Comparison of ENCODE assay signal across 13 mouse cellular contexts in genomic region chr3:21820051-21820598, GRCm38 (mm10).
DNase-seq lines count a peak whose midpoint lies in the region; ATAC-seq and TF ChIP-seq lines count a peak whose summit lies in the region.
"Had no signal": no experiment of that assay in that cellular context is flagged by ENCODE, and none has a peak within 500 bp of the region (broad histone marks: within the 10 kb centered on the region; RNA-seq: fewer than 3 reads in every experiment).

No protein-coding gene starts in this region.

- H3K4me1 ChIP-seq in lung, embryonic 15.5 days = peaks cover 10% of the 10 kb centered on the region; the same call in 1 of the 2 replicates
- peaks cover 8% of the 10 kb centered on the region for H3K4me1 ChIP-seq in lung, adult 2 months (ENCODE audit: control insufficient read depth, insufficient read depth, low read length)
- peaks cover 34% of the 10 kb centered on the region for H3K4me1 ChIP-seq in heart, embryonic 13.5 days
- H3K4me1 ChIP-seq: limb, embryonic 12.5 days had no signal

- TF ChIP-seq CTCF in lung, adult 2 months (IDR thresholded peaks at IDR 0.05; ENCODE audit: insufficient read depth, low read length) = no peak

- WGBS in lung, embryonic 15.5 days = 33% methylated on average over 3 of the region's 3 CpGs
- 30% methylated on average over 3 of the region's 3 CpGs for WGBS in lung, adult 2 months
- 23% methylated on average over 3 of the region's 3 CpGs for WGBS in heart, embryonic 13.5 days

- H3K27ac ChIP-seq in lung, embryonic 15.5 days = no peak overlapping the region
- peak overlapping the region; percentile 56; the same call in 1 of the 2 replicates for H3K27ac ChIP-seq in heart, embryonic 13.5 days (replicated peaks)
- H3K27ac ChIP-seq: forebrain, embryonic 12.5 days; hindbrain, embryonic 14.5 days; layer of hippocampus, adult 2 months; limb, embryonic 12.5 days had no signal

- H3K27me3 ChIP-seq in lung, embryonic 15.5 days = no peaks in the 10 kb centered on the region
- H3K27me3 ChIP-seq in heart, embryonic 13.5 days (replicated peaks) = no peaks in the 10 kb centered on the region
- H3K27me3 ChIP-seq: forebrain, embryonic 12.5 days; limb, embryonic 12.5 days had no signal

- no peak overlapping the region for H3K9ac ChIP-seq in lung, embryonic 15.5 days
- no peak overlapping the region for H3K9ac ChIP-seq in heart, embryonic 13.5 days
- H3K9ac ChIP-seq: forebrain, embryonic 12.5 days; hindbrain, embryonic 14.5 days; limb, embryonic 12.5 days had no signal

- no peak for TF ChIP-seq POLR2A in lung, adult 2 months (IDR thresholded peaks at IDR 0.05; ENCODE audit: borderline replicate concordance, extremely low read depth, low read depth, low read length)

- H3K4me3 ChIP-seq in lung, embryonic 15.5 days = no peak overlapping the region
- H3K4me3 ChIP-seq in lung, adult 2 months (replicated peaks; ENCODE audit: extremely low read depth, low read depth, low read length) = no peak overlapping the region
- no peak overlapping the region for H3K4me3 ChIP-seq in heart, embryonic 13.5 days
- H3K4me3 ChIP-seq: forebrain, embryonic 12.5 days; layer of hippocampus, adult 2 months; limb, embryonic 12.5 days had no signal

- no peaks in the 10 kb centered on the region for H3K9me3 ChIP-seq in lung, embryonic 15.5 days
- H3K9me3 ChIP-seq in heart, embryonic 13.5 days = no peaks in the 10 kb centered on the region
- H3K9me3 ChIP-seq: forebrain, embryonic 12.5 days; limb, embryonic 12.5 days had no signal

- no peaks in the 10 kb centered on the region for H3K36me3 ChIP-seq in lung, embryonic 15.5 days
- no peaks in the 10 kb centered on the region for H3K36me3 ChIP-seq in heart, embryonic 13.5 days
- H3K36me3 ChIP-seq: forebrain, embryonic 12.5 days; limb, embryonic 12.5 days had no signal

- peak; percentile 46; the same call in 1 of the 2 replicates for ATAC-seq in lung, embryonic 15.5 days (ENCODE audit: borderline replicate concordance, extremely low read depth, low FRiP score, low TSS enrichment)
- no peak for ATAC-seq in heart, embryonic 13.5 days (ENCODE audit: extremely low read depth, insufficient number of reproducible peaks, low FRiP score, low TSS enrichment)
- peak; percentile 55 for ATAC-seq in megakaryocyte, adult 5-6 weeks (ENCODE audit: poor library complexity, severe bottlenecking)

- peak; percentile 36 for DNase-seq in adrenal gland, adult 2 months
- DNase-seq in adrenal gland, postnatal 4 days (ENCODE audit: low spot score in 2 of 2) = no peak
- DNase-seq in lung, adult 2 months = no peak
- no peak for DNase-seq in layer of hippocampus, adult 8-10 months (ENCODE audit: low spot score in 2 of 2)
- no peak for DNase-seq in embryo, embryonic 9.5 days (ENCODE audit: extremely low spot score)
- DNase-seq: kidney, adult 8-10 months had no signal

- H3K4me2 ChIP-seq in lung, embryonic 15.5 days = no peak overlapping the region
- H3K4me2 ChIP-seq in heart, embryonic 13.5 days = no peak overlapping the region
- H3K4me2 ChIP-seq: forebrain, embryonic 12.5 days; hindbrain, embryonic 14.5 days; limb, embryonic 12.5 days had no signal
